Mouse (Mus musculus) liver (tissue): Measurements from ENCODE around the gene Adam30.
A peak's percentile ranks its signal among the peaks of the same experiment; 100 is the strongest.
"Not testable (repeated sequence)": the region's sequence is repeated elsewhere in the genome, so short reads cannot be mapped to it uniquely, and the experiment has no call there.

Experiments used
- DNase-seq: peaks from one replicate; pipeline ENCODE4 v3.0.0-alpha.2; 2020; ENCODE audit warnings: mixed read lengths

The Adam30 gene

GRCm38 (mm10) chr3:98160330-98160729 is at the start of gene Adam30:
TSS of gene Adam30 (plus strand) at chr3:98160630.
- no peak for DNase-seq

- DNase-seq, result no peak
Observed at GRCm38 (mm10) chr3:98118252-98118651, 42.2 kb upstream of the Adam30 start.

GRCm38 (mm10) chr3:98119338-98119737 is 41.1 kb upstream of the Adam30 start:
- no peak for DNase-seq

- no peak for DNase-seq
Observed at GRCm38 (mm10) chr3:98120884-98121283, 39.5 kb upstream of the Adam30 start.

GRCm38 (mm10) chr3:98127775-98128174 is 32.7 kb upstream of the Adam30 start:
- no peak for DNase-seq

GRCm38 (mm10) chr3:98128716-98129115 is 31.7 kb upstream of the Adam30 start:
- DNase-seq, result no peak

GRCm38 (mm10) chr3:98132140-98132539 is 28.3 kb upstream of the Adam30 start:
- DNase-seq, result not testable (repeated sequence)

- no peak for DNase-seq
Observed at GRCm38 (mm10) chr3:98132636-98133035, 27.8 kb upstream of the Adam30 start.

- no peak for DNase-seq
Observed at GRCm38 (mm10) chr3:98141456-98141855, 19.0 kb upstream of the Adam30 start.

- no peak for DNase-seq
Observed at GRCm38 (mm10) chr3:98142862-98143261, 17.6 kb upstream of the Adam30 start.

- no peak for DNase-seq
Observed at GRCm38 (mm10) chr3:98145204-98145603, 15.2 kb upstream of the Adam30 start.

- DNase-seq, result no peak
Observed at GRCm38 (mm10) chr3:98146471-98147410, 13.7 kb upstream of the Adam30 start.

- DNase-seq, result no peak
Observed at GRCm38 (mm10) chr3:98147706-98148105, 12.7 kb upstream of the Adam30 start.

GRCm38 (mm10) chr3:98149881-98150280 is 10.5 kb upstream of the Adam30 start:
- no peak for DNase-seq

GRCm38 (mm10) chr3:98151016-98151415 is 9.4 kb upstream of the Adam30 start:
- no peak for DNase-seq

GRCm38 (mm10) chr3:98153460-98153859 is 7.0 kb upstream of the Adam30 start:
- no peak for DNase-seq

- DNase-seq, result no peak
Observed at GRCm38 (mm10) chr3:98156158-98156557, 4.3 kb upstream of the Adam30 start.

GRCm38 (mm10) chr3:98157073-98157472 is 3.4 kb upstream of the Adam30 start:
- no peak for DNase-seq

GRCm38 (mm10) chr3:98157585-98157984 is 2.8 kb upstream of the Adam30 start:
- no peak for DNase-seq

- DNase-seq, result no peak
Observed at GRCm38 (mm10) chr3:98158646-98159045, 1.8 kb upstream of the Adam30 start.

- no peak for DNase-seq
Observed at GRCm38 (mm10) chr3:98159289-98159688, 1.1 kb upstream of the Adam30 start.

- no peak for DNase-seq
Observed at GRCm38 (mm10) chr3:98178340-98178739, 17.9 kb downstream of the Adam30 start.

- peak; percentile 41 for DNase-seq
Observed at GRCm38 (mm10) chr3:98180805-98181204, 20.4 kb downstream of the Adam30 start.

GRCm38 (mm10) chr3:98185163-98185714 is 24.8 kb downstream of the Adam30 start:
- no peak for DNase-seq
